Mouse (Mus musculus) midbrain, postnatal 0 days (tissue): Measurements from ENCODE around the gene Epop. TPM values are rescaled to one million over a fixed set of nuclear protein-coding genes. Genes with fewer than 3 reads are reported as not detected.

Experiments used
- ATAC-seq: fragments of 200-750 bp; cut with Nextera tagmentation; 2 replicates; pipeline ENCODE4 v1.8.0; 2017; ENCODE audit warnings: moderate number of reproducible peaks, mild to moderate bottlenecking, moderate TSS enrichment, moderate library complexity; ENCODE audit not compliant: low FRiP score
- DNase-seq: peaks from one replicate; pipeline ENCODE4 v3.0.0-alpha.2; 2015; ENCODE audit warnings: low spot score
- H3K27ac ChIP-seq: fragments of 300-500 bp; sonication (generic); 2 replicates; pipeline ENCODE4 v1.5.1; 2014; ENCODE audit warnings: low read depth, mild to moderate bottlenecking, low read length, mixed read lengths
- H3K27me3 ChIP-seq: fragments of 300-500 bp; sonication (generic); 2 replicates; pipeline ENCODE4 v1.6.1; 2014; ENCODE audit warnings: low read length, control low read depth, mixed read lengths; ENCODE audit not compliant: insufficient read depth
- H3K36me3 ChIP-seq: fragments of 300-500 bp; sonication (generic); 2 replicates; pipeline ENCODE4 v1.6.1; 2014; ENCODE audit warnings: low read length, control low read depth, mixed read lengths; ENCODE audit not compliant: insufficient read depth
- H3K4me1 ChIP-seq: fragments of 300-500 bp; sonication (generic); 2 replicates; pipeline ENCODE4 v1.6.1; 2014; ENCODE audit warnings: mild to moderate bottlenecking, control low read depth, antibody characterized with exemption, low read length, mixed read lengths; ENCODE audit not compliant: insufficient read depth
- H3K4me2 ChIP-seq: fragments of 300-500 bp; sonication (generic); 2 replicates; pipeline ENCODE4 v1.6.1; 2014; ENCODE audit warnings: low read depth, mild to moderate bottlenecking, low read length, mixed read lengths; ENCODE audit not compliant: poor library complexity, severe bottlenecking
- H3K4me3 ChIP-seq: fragments of 300-500 bp; sonication (generic); 2 replicates; pipeline ENCODE4 v1.5.1; 2014; ENCODE audit warnings: low read depth, mild to moderate bottlenecking, low read length, moderate library complexity
- H3K9ac ChIP-seq: fragments of 300-500 bp; sonication (generic); replicated peaks from 2 replicates; pipeline ENCODE4 v1.6.1; 2014; ENCODE audit warnings: mild to moderate bottlenecking, low read length, moderate library complexity, mixed read lengths; ENCODE audit not compliant: poor library complexity, severe bottlenecking
- H3K9me3 ChIP-seq: fragments of 300-500 bp; sonication (generic); 2 replicates; pipeline ENCODE4 v1.6.1; 2016; ENCODE audit warnings: low read length, control low read depth
- CTCF ChIP-seq: IDR thresholded peaks from 2 replicates; pipeline ENCODE4 v1.5.1; 2016; ENCODE audit warnings: antibody characterized with exemption, mild to moderate bottlenecking
- WGBS: fragments of 180-500 bp; shearing (Covaris S2); extraction: QIAGEN DNeasy Blood & Tissue Kit; methylation state at CpG from one replicate; pipeline ENCODE4 v1.1.7; 2014; 5-methylcytosine and 5-hydroxymethylcytosine counted together
- polyA plus RNA-seq: library from polyadenylated mRNA; unstranded; fragments of >200 nt; fragmentation: Nextera tagmentation; extraction: Ambion mirVana; gene quantifications from 2 replicates; pipeline ENCODE4 v1.2.1, GENCODE M21; 2015
- total RNA-seq: library from RNA; depleted of rRNA; stranded (reverse); fragments of >200 nt; gene quantifications from 2 replicates; pipeline ENCODE4 v1.2.3, GENCODE M21; 2014

The Epop gene
- total and polyA plus RNA-seq, 2 experiments from 2014 or later = 1.5 to 8.4 TPM

DNA sequence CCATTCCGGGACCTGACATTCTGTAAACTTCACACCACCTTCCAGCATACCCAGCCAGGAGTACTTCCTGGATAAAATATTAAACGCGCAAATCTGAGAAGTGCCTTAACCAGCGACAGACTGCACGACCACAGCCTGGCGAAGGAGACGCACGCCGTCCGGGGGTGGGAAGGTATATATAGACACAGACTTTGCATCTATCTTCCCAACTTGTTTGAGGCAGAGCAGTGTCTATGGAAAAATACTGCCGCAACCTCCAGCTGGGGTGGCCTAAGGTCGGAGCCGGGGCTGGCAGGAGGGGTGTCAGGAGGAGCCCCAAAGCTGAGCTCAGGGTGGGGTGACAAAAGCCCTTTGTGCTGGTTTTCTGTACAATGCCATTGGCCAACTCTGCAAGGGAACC, 19.8 kb downstream of the Epop start:
- 92% methylated on average over 13 of the region's 13 CpGs for WGBS
- DNase-seq (no peak), ATAC-seq (no peak)
- Histone ChIP-seq H3K27me3 (no peaks in the 10 kb centered on the region), H3K27ac (no peak overlapping the region), H3K9ac (no peak overlapping the region), H3K4me1 (no peaks in the 10 kb centered on the region), H3K4me3 (no peak overlapping the region), H3K36me3 (no peaks in the 10 kb centered on the region), H3K9me3 (no peaks in the 10 kb centered on the region), H3K4me2 (no peak overlapping the region)
- TF ChIP-seq CTCF = no peak

GRCm38 (mm10) chr11:97608933-97609332, 20.6 kb downstream of the Epop start:
- no peak for ATAC-seq
- no peak for DNase-seq
- no peaks in the 10 kb centered on the region for H3K36me3 ChIP-seq
- H3K4me2 ChIP-seq = no peak overlapping the region
- H3K27ac ChIP-seq = no peak overlapping the region
- H3K9me3 ChIP-seq = no peaks in the 10 kb centered on the region
- no peak overlapping the region for H3K4me3 ChIP-seq
- H3K27me3 ChIP-seq = no peaks in the 10 kb centered on the region
- TF ChIP-seq CTCF = no peak
- no peak overlapping the region for H3K9ac ChIP-seq
- H3K4me1 ChIP-seq = no peaks in the 10 kb centered on the region
- WGBS = 69% methylated on average over 4 of the region's 4 CpGs

GRCm38 (mm10) chr11:97607056-97607725, 22.3 kb downstream of the Epop start:
- WGBS = 98% methylated on average over 8 of the region's 8 CpGs
- Histone ChIP-seq H3K9me3 (no peaks in the 10 kb centered on the region), H3K9ac (no peak overlapping the region), H3K4me1 (no peaks in the 10 kb centered on the region), H3K27me3 (no peaks in the 10 kb centered on the region), H3K36me3 (no peaks in the 10 kb centered on the region), H3K4me3 (no peak overlapping the region), H3K4me2 (no peak overlapping the region), H3K27ac (no peak overlapping the region)
- no peak for DNase-seq
- no peak for TF ChIP-seq CTCF
- no peak for ATAC-seq

GRCm38 (mm10) chr11:97603891-97604290, 25.6 kb downstream of the Epop start:
- H3K27me3 ChIP-seq = no peaks in the 10 kb centered on the region
- no peaks in the 10 kb centered on the region for H3K36me3 ChIP-seq
- no peaks in the 10 kb centered on the region for H3K4me1 ChIP-seq
- no peak overlapping the region for H3K27ac ChIP-seq
- no peak for ATAC-seq
- 71% methylated on average over 10 of the region's 10 CpGs for WGBS
- H3K4me3 ChIP-seq = no peak overlapping the region
- no peaks in the 10 kb centered on the region for H3K9me3 ChIP-seq
- no peak overlapping the region for H3K9ac ChIP-seq
- no peak for TF ChIP-seq CTCF
- no peak for DNase-seq
- no peak overlapping the region for H3K4me2 ChIP-seq

- H3K9ac ChIP-seq = no peak overlapping the region
- H3K36me3 ChIP-seq = no peaks in the 10 kb centered on the region
- no peak overlapping the region for H3K4me3 ChIP-seq
- no peak overlapping the region for H3K27ac ChIP-seq
- ATAC-seq = no peak
- TF ChIP-seq CTCF = no peak
- DNase-seq = no peak
- no peaks in the 10 kb centered on the region for H3K27me3 ChIP-seq
- H3K4me2 ChIP-seq = no peak overlapping the region
- H3K9me3 ChIP-seq = no peaks in the 10 kb centered on the region
- WGBS = 18% methylated on average over 6 of the region's 6 CpGs
- H3K4me1 ChIP-seq = no peaks in the 10 kb centered on the region
These were observed 27.3 kb downstream of the Epop start for GRCm38 (mm10) chr11:97602223-97602622.

DNA sequence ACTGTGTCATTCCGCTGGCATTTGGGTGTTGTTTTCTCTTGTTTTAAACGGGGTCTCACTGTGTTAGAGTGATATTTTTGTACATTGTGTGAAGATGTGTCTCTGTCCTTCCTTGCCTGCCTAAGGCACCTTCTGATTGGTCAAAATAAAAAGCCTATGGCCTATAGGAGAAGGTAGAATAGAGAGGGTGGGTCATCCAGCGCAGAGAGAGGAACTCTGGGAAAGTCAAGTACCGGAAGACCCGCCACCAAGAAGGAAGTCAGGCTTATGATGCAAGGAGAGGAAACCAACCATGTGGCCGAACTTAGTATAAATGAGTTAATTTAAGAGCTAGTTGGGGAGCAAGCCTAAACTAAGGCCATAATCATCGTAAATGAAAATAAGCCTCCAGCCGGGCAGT, 30.4 kb downstream of the Epop start:
- no peak for TF ChIP-seq CTCF
- H3K9ac ChIP-seq = no peak overlapping the region
- no peak overlapping the region for H3K27ac ChIP-seq
- no peaks in the 10 kb centered on the region for H3K27me3 ChIP-seq
- ATAC-seq (no peak), DNase-seq (no peak)
- H3K36me3 ChIP-seq = no peaks in the 10 kb centered on the region
- H3K4me1 ChIP-seq = no peaks in the 10 kb centered on the region
- no peaks in the 10 kb centered on the region for H3K9me3 ChIP-seq
- H3K4me2 ChIP-seq = no peak overlapping the region
- 93% methylated on average over 8 of the region's 8 CpGs for WGBS
- no peak overlapping the region for H3K4me3 ChIP-seq
